Mouse (Mus musculus) adrenal gland, postnatal 14 days (tissue): ENCODE data around the gene Pde4d. TPM values are rescaled to one million over a fixed set of nuclear protein-coding genes. Genes with fewer than 3 reads are reported as not detected.

ENCODE experiments used
- DNase-seq: peaks from one replicate; pipeline ENCODE4 v3.0.0; 2021; ENCODE audit warnings: mixed read lengths
- total RNA-seq: library from RNA; stranded (reverse); gene quantifications from 2 replicates; pipeline ENCODE4 v1.2.3, GENCODE M21; 2021

Gene Pde4d
- total RNA-seq, 1 experiment from 2014 or later = 67.1 TPM

GRCm38 (mm10) chr13:109175852-109176621, 726.3 kb downstream of the Pde4d start:
- DNase-seq = no peak

GRCm38 (mm10) chr13:109181363-109181762, 731.6 kb downstream of the Pde4d start:
- no peak for DNase-seq

GRCm38 (mm10) chr13:109190652-109191051, 740.9 kb downstream of the Pde4d start:
- DNase-seq = no peak

- DNase-seq = no peak
These were observed 741.4 kb downstream of the Pde4d start for GRCm38 (mm10) chr13:109191176-109191575.

GRCm38 (mm10) chr13:109205541-109205940, 755.8 kb downstream of the Pde4d start:
- no peak for DNase-seq

- DNase-seq = no peak
These were observed 758.9 kb downstream of the Pde4d start for GRCm38 (mm10) chr13:109208607-109209006.

GRCm38 (mm10) chr13:109209413-109209812, 759.7 kb downstream of the Pde4d start:
- no peak for DNase-seq

- peak; percentile 85 for DNase-seq
These were observed 760.7 kb downstream of the Pde4d start for GRCm38 (mm10) chr13:109210403-109210802.

- no peak for DNase-seq
These were observed 761.7 kb downstream of the Pde4d start for GRCm38 (mm10) chr13:109211471-109211870.

- DNase-seq = no peak
These were observed 762.3 kb downstream of the Pde4d start for GRCm38 (mm10) chr13:109211941-109212487.

- DNase-seq = peak; percentile 24
These were observed 763.2 kb downstream of the Pde4d start for GRCm38 (mm10) chr13:109212788-109213473.

- DNase-seq = no peak
These were observed 769.4 kb downstream of the Pde4d start for GRCm38 (mm10) chr13:109219019-109219725.

- peak; percentile 27 for DNase-seq
These were observed 779.3 kb downstream of the Pde4d start for GRCm38 (mm10) chr13:109228967-109229617.

GRCm38 (mm10) chr13:109229618-109230334, 780.0 kb downstream of the Pde4d start:
- no peak for DNase-seq

GRCm38 (mm10) chr13:109230335-109230987, 780.7 kb downstream of the Pde4d start:
- no peak for DNase-seq

- DNase-seq = no peak
These were observed 782.2 kb downstream of the Pde4d start for GRCm38 (mm10) chr13:109231848-109232460.

GRCm38 (mm10) chr13:109232531-109232930, 782.8 kb downstream of the Pde4d start:
- DNase-seq = no peak

GRCm38 (mm10) chr13:109233911-109234613, 784.3 kb downstream of the Pde4d start:
- DNase-seq = no peak

GRCm38 (mm10) chr13:109236047-109236446, 786.3 kb downstream of the Pde4d start:
- no peak for DNase-seq

- DNase-seq = no peak
These were observed 788.9 kb downstream of the Pde4d start for GRCm38 (mm10) chr13:109238670-109239069.
